ENCODE assay signal across 29 mouse cellular contexts in genomic region chr11:23148048-23148596, GRCm38 (mm10).
DNase-seq lines count a peak whose midpoint lies in the region; ATAC-seq and TF ChIP-seq lines count a peak whose summit lies in the region.
"Had no signal": no experiment of that assay in that cellular context is flagged by ENCODE, and none has a peak within 500 bp of the region (broad histone marks: within the 10 kb centered on the region; RNA-seq: fewer than 3 reads in every experiment).

No protein-coding gene starts in this region.

- H3K27ac ChIP-seq in hindbrain, embryonic 14.5 days, result no peak overlapping the region
- H3K27ac ChIP-seq in hindbrain, embryonic 10.5 days, result no peak overlapping the region
- no peak overlapping the region for H3K27ac ChIP-seq in neural tube, embryonic 14.5 days (ENCODE audit: low read depth, low read length)
- peak overlapping the region; percentile 64 for H3K27ac ChIP-seq in liver, embryonic 15.5 days (replicated peaks)
- H3K27ac ChIP-seq in heart, adult 2 months, result no peak overlapping the region
- H3K27ac ChIP-seq: embryonic facial prominence, embryonic 12.5 days; heart, embryonic 13.5 days; layer of hippocampus, adult 2 months; left cerebral cortex, adult 2 months; limb, embryonic 12.5 days; midbrain, embryonic 12.5 days; neural tube, embryonic 13.5 days had no signal

- 0 out of 2 replicates have a peak, but pooled peaks have one; percentile 28 for ATAC-seq in hindbrain, embryonic 14.5 days (ENCODE audit: low FRiP score)
- ATAC-seq in neural tube, embryonic 14.5 days (ENCODE audit: low read depth), result peak; percentile 54; the same call in 1 of the 2 replicates
- peak; percentile 70 for ATAC-seq in liver, embryonic 15.5 days (ENCODE audit: insufficient read depth)
- ATAC-seq: forebrain, embryonic 14.5 days; inflammation-experienced regulatory T-cells, adult 6 months; Patski had no signal

- H3K27me3 ChIP-seq in hindbrain, embryonic 14.5 days (ENCODE audit: control insufficient read depth, insufficient read depth, low read length), result no peaks in the 10 kb centered on the region
- H3K27me3 ChIP-seq in hindbrain, embryonic 10.5 days (ENCODE audit: insufficient read depth, poor library complexity, severe bottlenecking), result no peaks in the 10 kb centered on the region
- H3K27me3 ChIP-seq in neural tube, embryonic 14.5 days (ENCODE audit: control insufficient read depth, insufficient read depth, low read length), result no peaks in the 10 kb centered on the region
- H3K27me3 ChIP-seq in liver, embryonic 15.5 days, result no peaks in the 10 kb centered on the region
- H3K27me3 ChIP-seq in heart, adult 2 months (ENCODE audit: control insufficient read depth, insufficient read depth, low read length), result no peaks in the 10 kb centered on the region
- H3K27me3 ChIP-seq: embryonic facial prominence, embryonic 12.5 days; heart, embryonic 13.5 days; limb, embryonic 12.5 days; midbrain, embryonic 12.5 days; neural tube, embryonic 13.5 days had no signal

- intact Hi-C loops in heart, adult 2 months (cut with DNase I), result loop anchor here (5.0 to 10.0 kb wide), 2 partner anchors 161 to 513 kb away; no protein-coding TSS in a partner anchor

- no peak for TF ChIP-seq POLR2A in heart, adult 2 months (IDR thresholded peaks at IDR 0.05; ENCODE audit: insufficient read depth, low read depth, low read length)

- no peaks in the 10 kb centered on the region for H3K9me3 ChIP-seq in hindbrain, embryonic 14.5 days (ENCODE audit: control insufficient read depth, low read length)
- no peaks in the 10 kb centered on the region for H3K9me3 ChIP-seq in hindbrain, embryonic 10.5 days
- no peaks in the 10 kb centered on the region for H3K9me3 ChIP-seq in neural tube, embryonic 14.5 days (ENCODE audit: control insufficient read depth, low read length)
- H3K9me3 ChIP-seq in liver, embryonic 15.5 days (replicated peaks), result no peaks in the 10 kb centered on the region
- H3K9me3 ChIP-seq: embryonic facial prominence, embryonic 12.5 days; heart, embryonic 13.5 days; limb, embryonic 12.5 days; megakaryocyte, embryonic 14.5 days; midbrain, embryonic 12.5 days; neural tube, embryonic 13.5 days had no signal

- TF ChIP-seq EP300 in heart, adult 2 months (IDR thresholded peaks at IDR 0.05; ENCODE audit: insufficient read depth, low read depth, low read length), result no peak

- no peaks in the 10 kb centered on the region for H3K4me1 ChIP-seq in hindbrain, embryonic 14.5 days (replicated peaks; ENCODE audit: control insufficient read depth, insufficient read depth, low read length)
- no peaks in the 10 kb centered on the region for H3K4me1 ChIP-seq in hindbrain, embryonic 10.5 days (replicated peaks)
- no peaks in the 10 kb centered on the region for H3K4me1 ChIP-seq in neural tube, embryonic 14.5 days (ENCODE audit: control insufficient read depth, insufficient read depth, low read length)
- peaks cover 7% of the 10 kb centered on the region for H3K4me1 ChIP-seq in liver, embryonic 15.5 days (replicated peaks)
- H3K4me1 ChIP-seq in heart, adult 2 months (ENCODE audit: control insufficient read depth, insufficient read depth, low read length), result no peaks in the 10 kb centered on the region
- H3K4me1 ChIP-seq: embryonic facial prominence, embryonic 12.5 days; heart, embryonic 13.5 days; limb, embryonic 12.5 days; midbrain, embryonic 12.5 days; neural tube, embryonic 13.5 days had no signal

- H3K4me3 ChIP-seq in hindbrain, embryonic 14.5 days (replicated peaks; ENCODE audit: low read length), result no peak overlapping the region
- no peak overlapping the region for H3K4me3 ChIP-seq in hindbrain, embryonic 10.5 days
- H3K4me3 ChIP-seq in neural tube, embryonic 14.5 days (ENCODE audit: low read depth, low read length), result no peak overlapping the region
- H3K4me3 ChIP-seq in liver, embryonic 15.5 days (replicated peaks), result no peak overlapping the region
- no peak overlapping the region for H3K4me3 ChIP-seq in heart, adult 2 months
- H3K4me3 ChIP-seq: embryonic facial prominence, embryonic 12.5 days; heart, embryonic 13.5 days; layer of hippocampus, adult 2 months; left cerebral cortex, adult 2 months; limb, embryonic 12.5 days; megakaryocyte, embryonic 14.5 days; midbrain, embryonic 12.5 days; myocyte; neural tube, embryonic 13.5 days had no signal

- 73% methylated on average over 8 of the region's 8 CpGs for WGBS in hindbrain, embryonic 14.5 days
- 83% methylated on average over 8 of the region's 8 CpGs for WGBS in hindbrain, embryonic 10.5 days
- WGBS in neural tube, embryonic 14.5 days, result 70% methylated on average over 8 of the region's 8 CpGs
- WGBS in liver, embryonic 15.5 days (ENCODE audit: insufficient replicate concordance), result 74% methylated on average over 8 of the region's 8 CpGs
- 88% methylated on average over 8 of the region's 8 CpGs for WGBS in heart, adult 2 months

- H3K9ac ChIP-seq in hindbrain, embryonic 14.5 days, result no peak overlapping the region
- H3K9ac ChIP-seq in neural tube, embryonic 14.5 days (replicated peaks; ENCODE audit: low read depth, low read length), result no peak overlapping the region
- no peak overlapping the region for H3K9ac ChIP-seq in liver, embryonic 15.5 days
- no peak overlapping the region for H3K9ac ChIP-seq in heart, adult 2 months (ENCODE audit: low read depth, low read length)
- H3K9ac ChIP-seq: embryonic facial prominence, embryonic 12.5 days; heart, embryonic 13.5 days; limb, embryonic 12.5 days; midbrain, embryonic 12.5 days; neural tube, embryonic 13.5 days had no signal

- no peaks in the 10 kb centered on the region for H3K79me2 ChIP-seq in heart, adult 2 months (replicated peaks; ENCODE audit: control insufficient read depth, insufficient read depth, low read length)

- H3K4me2 ChIP-seq in hindbrain, embryonic 14.5 days (replicated peaks), result no peak overlapping the region
- H3K4me2 ChIP-seq in neural tube, embryonic 14.5 days (ENCODE audit: low read depth, low read length), result no peak overlapping the region
- no peak overlapping the region for H3K4me2 ChIP-seq in liver, embryonic 15.5 days
- H3K4me2 ChIP-seq: embryonic facial prominence, embryonic 12.5 days; heart, embryonic 13.5 days; limb, embryonic 12.5 days; midbrain, embryonic 12.5 days; neural tube, embryonic 13.5 days had no signal

- no peak for TF ChIP-seq CTCF in heart, adult 2 months (IDR thresholded peaks at IDR 0.05)

- DNase-seq in hindbrain, embryonic 14.5 days (ENCODE audit: low spot score), result no peak
- DNase-seq in hindbrain, embryonic 10.5 days (ENCODE audit: low spot score), result no peak
- no peak for DNase-seq in neural tube, embryonic 10.5 days (ENCODE audit: extremely low spot score, low spot score)
- no peak for DNase-seq in heart, adult 2 months
- DNase-seq in frontal cortex, postnatal 14 days (ENCODE audit: low spot score in 2 of 2), result no peak
- DNase-seq: adrenal gland, postnatal 10 days; cerebellum, adult 9-10 months; cerebellum, postnatal 36 days; gastrocnemius, postnatal 25 days; heart, adult 18-20 months; heart, postnatal 10 days; kidney, adult 2 months; kidney, postnatal 36 days; lung, adult 2 months; thymus, postnatal 14 days had no signal

- no peaks in the 10 kb centered on the region for H3K36me3 ChIP-seq in hindbrain, embryonic 14.5 days (replicated peaks; ENCODE audit: control insufficient read depth, insufficient read depth)
- H3K36me3 ChIP-seq in hindbrain, embryonic 10.5 days, result no peaks in the 10 kb centered on the region
- no peaks in the 10 kb centered on the region for H3K36me3 ChIP-seq in neural tube, embryonic 14.5 days (ENCODE audit: control insufficient read depth, insufficient read depth, low read length)
- H3K36me3 ChIP-seq in liver, embryonic 15.5 days (replicated peaks), result no peaks in the 10 kb centered on the region
- H3K36me3 ChIP-seq in heart, adult 2 months (ENCODE audit: control insufficient read depth, insufficient read depth, low read length), result no peaks in the 10 kb centered on the region
- H3K36me3 ChIP-seq: embryonic facial prominence, embryonic 12.5 days; heart, embryonic 13.5 days; limb, embryonic 12.5 days; midbrain, embryonic 12.5 days; neural tube, embryonic 13.5 days had no signal
